Mouse (Mus musculus) small intestine, adult 2 months (tissue): Measurements from ENCODE around the gene Gm3839.

Experiments
- CTCF ChIP-seq: fragments of 200-500 bp; IDR thresholded peaks from 2 replicates; pipeline ENCODE4 v1.5.1; 2012; ENCODE audit warnings: low read depth, mild to moderate bottlenecking, control low read depth, inconsistent platforms, low read length, moderate library complexity, mixed read lengths; ENCODE audit not compliant: insufficient replicate concordance, insufficient read length; ENCODE audit errors: extremely low read depth
- POLR2A ChIP-seq: fragments of 200-500 bp; IDR thresholded peaks from 2 replicates; pipeline ENCODE4 v1.6.1; 2012; ENCODE audit warnings: low read depth, mild to moderate bottlenecking, control low read depth, inconsistent platforms, low read length, moderate library complexity

GRCm38 (mm10) chr14:11405661-11406060 lies 49.1 kb upstream of the Gm3839 start:
- TF ChIP-seq CTCF, result no peak
- TF ChIP-seq POLR2A, result no peak
